Mouse (Mus musculus): ENCODE results near the gene Fkbp14. TPM values are rescaled to one million over a fixed set of nuclear protein-coding genes. Genes with fewer than 3 reads are reported as not detected.
A peak's percentile ranks its signal among the peaks of the same experiment; 100 is the strongest.

Gene Fkbp14
- total RNA-seq, 2 experiments from 2014 or later = 31.6 to 35.2 TPM

DNA sequence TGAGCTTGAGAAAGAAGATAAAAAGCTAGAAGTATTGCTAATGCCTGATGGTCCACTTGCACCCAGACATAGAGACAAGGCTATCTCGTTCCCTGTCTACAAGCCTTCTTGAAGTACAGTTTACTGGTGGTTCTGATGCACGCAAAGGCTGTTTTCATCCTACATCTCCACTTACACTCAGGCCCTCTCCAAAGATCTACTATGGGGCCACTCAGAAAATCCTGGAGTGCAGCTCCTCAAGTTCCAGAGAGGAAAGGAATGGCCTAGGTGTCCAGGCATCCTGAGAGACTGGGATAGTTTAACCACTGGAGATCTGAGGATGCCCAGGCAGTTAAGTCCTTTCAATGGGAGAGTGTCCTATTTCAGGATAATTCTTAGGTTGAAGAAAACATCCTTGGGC lies 6.4 kb downstream of the Fkbp14 start:
- DNase-seq (ENCODE audit: low spot score in 2 of 2) = no peak

DNA sequence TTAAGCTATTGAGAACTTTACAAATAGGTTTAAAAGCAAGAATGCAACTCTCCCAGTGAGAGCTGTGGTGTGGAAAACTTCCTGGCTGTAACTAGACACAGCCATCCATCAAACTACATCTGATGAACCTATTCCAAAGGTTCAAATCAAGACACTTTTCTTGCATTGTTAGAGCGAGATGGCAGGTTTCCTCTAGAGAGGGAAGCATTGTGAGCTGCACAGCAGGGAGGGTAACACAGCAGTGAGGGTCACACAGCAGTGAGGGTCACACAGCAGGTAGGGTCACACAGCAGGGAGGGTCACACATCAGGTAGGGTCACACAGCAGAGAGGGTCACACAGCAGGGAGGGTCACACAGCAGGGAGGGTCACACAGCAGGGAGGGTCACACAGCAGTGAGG lies 8.9 kb downstream of the Fkbp14 start:
- no peak for DNase-seq (ENCODE audit: low spot score in 2 of 2)

DNA sequence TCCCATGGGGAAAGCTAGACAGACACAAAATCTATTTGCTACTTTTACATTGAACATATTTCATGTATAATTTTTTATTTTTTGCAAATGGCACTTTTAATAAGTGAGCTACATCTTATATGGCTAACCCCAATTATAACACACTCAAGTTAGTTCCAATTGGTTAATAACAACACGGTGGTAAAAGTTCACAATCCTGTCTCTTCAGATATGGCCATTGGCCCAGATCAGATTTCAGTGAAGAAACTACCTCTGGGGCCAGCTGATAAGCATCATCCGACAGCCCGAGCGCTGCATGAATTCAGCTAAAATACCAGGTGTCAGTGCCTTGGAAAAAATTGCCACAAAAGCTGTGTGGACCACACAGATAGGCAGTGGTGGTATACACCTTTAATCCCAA lies 9.4 kb downstream of the Fkbp14 start:
- DNase-seq (ENCODE audit: low spot score in 2 of 2) = no peak

DNA sequence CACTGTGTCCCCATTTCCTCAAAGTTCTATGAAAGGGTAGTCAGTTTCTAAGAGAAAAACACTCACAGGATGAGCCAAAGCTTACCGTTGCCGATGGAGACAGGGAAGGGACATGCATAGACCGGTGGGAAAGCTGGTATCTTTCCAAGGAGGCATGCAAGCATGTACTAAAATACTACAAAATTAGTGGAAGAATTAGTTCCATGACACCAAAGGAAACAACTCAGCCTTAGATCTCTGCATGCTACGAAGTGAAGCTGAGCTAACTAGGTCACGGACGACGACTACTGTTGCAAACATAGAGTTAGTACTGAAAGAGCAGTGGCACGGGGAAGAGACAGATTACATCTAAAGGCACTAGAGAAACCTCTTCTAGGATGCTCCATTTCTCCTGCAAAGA lies 10.2 kb downstream of the Fkbp14 start:
- no peak for DNase-seq (ENCODE audit: low spot score in 2 of 2)

DNA sequence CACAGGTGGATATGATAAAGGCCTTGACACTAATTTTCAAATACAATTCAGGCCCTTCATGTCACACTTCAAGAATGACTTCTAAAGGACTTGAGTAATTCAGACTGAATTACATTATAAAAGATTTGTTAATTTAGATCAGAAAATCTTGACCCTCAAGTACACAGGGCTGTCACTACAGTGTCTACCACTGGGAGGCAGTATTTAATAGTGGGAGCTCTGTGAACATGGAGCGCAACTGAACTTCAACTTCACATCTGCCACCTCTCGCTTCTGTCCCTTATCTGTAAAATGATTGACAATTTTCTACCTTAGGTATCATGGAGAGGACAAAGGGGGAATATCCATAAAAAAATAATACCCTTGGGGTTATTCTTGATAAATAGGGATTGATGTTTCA lies 10.9 kb downstream of the Fkbp14 start:
- DNase-seq (ENCODE audit: low spot score in 2 of 2) = peak in 1 of 2 experiments; percentile 40

DNA sequence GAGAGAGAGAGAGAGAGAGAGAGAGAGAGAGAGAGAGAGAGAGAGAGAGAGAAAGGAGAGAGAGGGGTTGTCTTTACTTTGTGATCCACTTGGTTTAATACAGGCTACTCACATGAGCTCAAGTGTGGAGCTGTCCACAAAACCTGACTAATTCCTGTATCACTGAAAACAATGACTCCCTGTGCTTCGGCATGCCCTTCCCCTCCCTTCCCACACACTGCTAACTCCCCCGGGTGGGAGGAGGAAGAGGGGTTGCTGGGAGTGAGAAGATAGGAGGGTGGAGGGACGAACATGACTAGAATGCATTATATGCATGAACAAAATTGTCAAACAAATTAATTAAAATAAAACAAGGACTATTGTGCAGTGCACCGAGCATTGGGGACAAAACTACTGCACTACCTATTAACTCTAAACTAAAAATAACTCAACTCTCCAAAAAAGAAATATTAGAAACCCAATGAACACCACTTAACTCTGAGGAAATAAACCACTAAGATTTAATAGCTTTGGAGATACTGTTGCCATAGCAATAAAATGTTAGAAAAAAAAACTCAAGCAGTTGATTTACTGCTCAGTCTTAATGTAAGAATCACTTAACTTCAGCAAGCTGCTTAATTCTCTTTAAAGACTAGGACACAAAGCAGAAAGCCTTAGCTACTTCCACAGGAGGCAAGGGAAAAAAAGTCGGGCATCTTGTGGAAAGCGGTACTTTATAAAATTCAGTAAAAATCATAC lies 23.7 kb downstream of the Fkbp14 start:
- DNase-seq (ENCODE audit: low spot score in 2 of 2) = no peak

DNA sequence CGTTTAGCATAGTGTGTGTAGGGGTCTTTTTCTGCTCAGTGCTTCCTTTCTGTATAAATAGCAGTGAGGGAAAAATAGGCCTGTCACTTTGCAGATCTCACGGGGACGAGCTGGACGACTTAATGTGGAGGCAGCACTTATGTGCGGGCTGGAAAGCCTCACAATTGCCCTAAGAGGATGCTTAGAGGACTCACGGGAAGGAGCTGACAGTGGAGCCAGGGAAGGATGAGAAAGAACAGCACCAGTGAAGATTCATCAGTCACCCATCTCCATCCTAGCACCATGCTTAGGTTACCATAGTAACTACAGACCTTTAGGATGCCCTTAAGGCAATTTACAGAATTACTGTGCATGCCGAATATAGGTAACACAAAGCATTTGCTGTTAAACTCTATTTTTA lies 27.3 kb downstream of the Fkbp14 start:
- DNase-seq (ENCODE audit: low spot score in 2 of 2) = no peak

DNA sequence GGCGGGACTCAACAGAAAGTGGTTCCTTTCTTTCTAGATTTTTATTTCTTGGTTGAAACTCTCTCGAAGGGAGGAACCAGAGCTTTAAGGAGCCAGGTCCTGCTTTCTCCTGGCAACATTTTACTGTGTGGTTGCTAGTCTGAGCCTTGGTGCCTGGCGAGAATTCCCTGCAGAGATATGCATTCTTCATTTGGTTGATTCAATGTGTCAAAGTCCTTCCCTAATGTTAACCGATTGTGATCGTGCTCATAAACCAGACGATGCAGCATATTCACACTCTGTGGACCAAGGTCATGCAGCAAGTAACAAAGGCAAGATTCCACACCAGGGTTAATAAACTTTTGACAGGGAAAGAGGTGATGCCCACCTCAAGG lies 30.6 kb downstream of the Fkbp14 start:
- no peak for DNase-seq (ENCODE audit: low spot score in 2 of 2)

DNA sequence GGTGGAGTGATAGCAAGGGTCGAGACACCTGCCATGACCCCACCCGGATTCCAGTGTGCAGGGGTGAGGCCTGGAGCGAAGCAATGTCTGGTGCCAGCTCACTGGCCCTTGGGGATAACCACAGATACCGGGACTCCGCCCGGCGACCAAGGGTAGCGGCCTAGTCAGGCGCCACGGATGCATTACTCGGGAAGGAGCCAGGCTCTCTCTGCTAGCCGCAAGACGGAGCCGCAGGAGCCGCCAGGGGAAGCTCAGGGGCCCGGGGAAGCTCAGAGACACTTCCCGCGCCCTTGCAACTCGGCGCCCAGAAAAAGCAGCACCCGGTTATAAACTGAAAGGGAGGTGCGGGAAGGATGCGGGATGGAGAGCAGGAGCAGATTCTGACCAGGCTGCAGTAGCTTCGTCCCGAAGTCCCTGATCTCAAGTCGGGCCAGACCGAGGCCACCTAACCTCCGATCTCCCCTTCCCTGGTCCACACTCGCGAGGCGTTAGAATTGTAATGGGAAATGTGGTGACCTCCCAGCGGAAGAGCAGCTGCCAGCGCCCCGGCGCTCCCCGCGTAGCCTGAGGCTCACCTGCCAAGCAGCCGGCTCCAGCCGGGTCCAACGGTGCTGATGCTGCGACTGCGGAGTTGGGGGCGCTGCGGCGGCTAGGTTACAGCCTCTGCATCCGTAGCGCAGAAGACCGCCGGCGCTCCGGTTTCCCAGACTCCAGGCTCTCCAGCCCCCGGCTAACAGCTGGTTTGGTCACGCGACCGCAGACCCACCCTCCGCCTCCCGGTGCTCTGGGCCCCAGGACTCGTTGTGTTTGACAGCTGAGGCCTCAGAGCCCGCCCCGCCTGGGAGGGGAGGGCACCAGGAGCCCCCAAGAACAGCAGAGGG lies 31.2 kb downstream of the Fkbp14 start, which contains the start of gene Scrn1:
Gene Scrn1, minus strand, starts transcription at position 825 of the 881 bp plus-strand sequence.
- DNase-seq (ENCODE audit: low spot score in 2 of 2) = peak; percentile 42 to 73

DNA sequence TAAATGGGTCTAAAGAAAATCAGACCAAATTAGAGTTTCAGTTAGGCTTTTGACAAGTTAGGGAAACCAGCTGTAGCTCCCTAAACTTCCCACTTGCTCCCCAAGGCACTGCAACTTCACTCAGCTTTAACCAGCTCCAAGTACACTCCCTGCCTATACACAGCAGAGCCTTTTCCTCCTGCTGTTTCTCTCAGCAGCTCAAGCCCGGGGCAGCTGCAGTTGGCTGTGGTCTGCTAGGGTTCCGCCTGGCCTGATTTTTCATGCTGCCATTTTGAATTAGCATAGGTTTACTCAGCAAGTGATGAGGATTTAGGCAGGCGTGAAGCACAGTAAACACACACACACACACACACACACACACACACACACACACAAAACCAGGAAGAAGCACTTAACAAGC lies 32.1 kb downstream of the Fkbp14 start:
- no peak for DNase-seq (ENCODE audit: low spot score in 2 of 2)

DNA sequence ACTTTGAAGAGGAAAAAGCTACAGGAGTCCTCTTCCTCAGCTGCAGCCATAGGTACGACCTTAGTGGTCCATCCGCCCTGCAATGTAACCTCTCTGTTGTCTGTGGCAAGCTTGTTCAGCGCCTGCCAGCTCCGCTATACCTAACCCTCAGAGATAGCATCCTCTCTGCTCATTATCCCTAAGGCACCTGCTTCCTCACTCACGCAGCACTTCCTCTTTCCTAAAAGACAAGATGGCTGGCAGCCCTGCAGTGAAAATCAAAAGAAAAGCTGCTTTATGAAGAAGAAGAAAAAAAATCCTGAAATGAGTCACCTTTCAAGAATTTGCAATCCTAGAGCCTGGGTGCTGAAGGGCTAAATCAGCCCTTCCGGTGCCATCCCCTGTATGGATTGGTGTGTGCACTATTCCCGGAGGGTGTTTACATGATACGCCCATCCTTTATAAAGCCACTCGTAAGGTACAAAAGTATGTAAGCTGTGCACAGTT lies 32.6 kb downstream of the Fkbp14 start:
- no peak for DNase-seq (ENCODE audit: low spot score in 2 of 2)

DNA sequence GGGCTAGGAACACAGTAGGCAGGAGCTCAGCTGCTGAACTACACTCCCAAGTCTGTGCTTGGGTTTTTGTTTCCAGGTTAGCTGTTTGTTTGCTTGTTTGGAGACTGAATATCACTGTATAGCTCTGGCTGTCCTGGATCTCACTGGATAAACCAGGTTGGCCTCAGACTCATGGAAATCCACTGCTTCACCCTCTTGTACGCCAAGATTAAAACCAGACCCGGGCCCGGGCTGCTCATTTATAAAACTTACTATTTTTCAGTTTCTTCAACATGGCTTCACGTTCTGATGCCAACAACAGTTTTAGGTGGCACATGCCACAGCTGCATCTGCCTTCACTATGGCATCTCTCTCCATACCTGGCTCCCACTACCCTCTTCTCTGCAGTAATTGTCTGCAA lies 33.5 kb downstream of the Fkbp14 start:
- no peak for DNase-seq (ENCODE audit: low spot score in 2 of 2)

DNA sequence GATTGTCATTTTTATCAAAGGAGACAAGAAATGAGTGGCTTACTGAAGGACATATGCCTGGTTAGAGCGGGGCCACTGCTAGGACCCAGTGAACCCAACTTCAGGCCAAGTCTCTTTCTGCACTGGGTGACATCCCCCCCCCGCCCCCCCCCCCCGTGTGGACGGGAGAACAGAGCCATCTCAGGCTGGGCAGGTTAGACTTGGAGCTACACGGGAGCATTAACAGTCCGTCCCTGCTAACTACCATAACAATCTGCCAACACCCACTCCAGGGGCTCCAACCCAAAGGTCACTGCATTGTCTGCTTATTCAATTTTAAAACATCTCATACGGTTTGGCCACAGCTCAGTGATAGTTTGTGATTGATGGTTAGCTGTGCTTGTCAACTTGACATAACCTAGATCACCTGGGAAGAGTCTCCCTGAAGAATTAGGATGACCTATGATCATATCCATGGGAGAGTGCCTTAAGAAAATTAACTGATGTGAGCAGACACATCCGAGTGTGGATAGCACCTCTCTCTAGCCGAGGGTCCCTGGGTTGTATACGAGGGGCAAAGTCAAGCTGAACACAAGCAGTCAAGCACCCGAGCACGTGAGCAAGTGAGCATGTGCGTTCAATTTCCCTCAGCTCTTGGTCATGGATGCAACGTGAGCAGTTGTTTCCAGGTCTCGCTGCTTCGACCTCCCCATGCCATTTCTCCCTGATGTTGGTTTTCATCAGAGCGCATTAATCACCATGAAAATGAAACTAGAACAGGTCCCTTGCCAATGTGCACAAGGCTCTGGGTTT lies 34.9 kb downstream of the Fkbp14 start:
- no peak for DNase-seq (ENCODE audit: low spot score in 2 of 2)

DNA sequence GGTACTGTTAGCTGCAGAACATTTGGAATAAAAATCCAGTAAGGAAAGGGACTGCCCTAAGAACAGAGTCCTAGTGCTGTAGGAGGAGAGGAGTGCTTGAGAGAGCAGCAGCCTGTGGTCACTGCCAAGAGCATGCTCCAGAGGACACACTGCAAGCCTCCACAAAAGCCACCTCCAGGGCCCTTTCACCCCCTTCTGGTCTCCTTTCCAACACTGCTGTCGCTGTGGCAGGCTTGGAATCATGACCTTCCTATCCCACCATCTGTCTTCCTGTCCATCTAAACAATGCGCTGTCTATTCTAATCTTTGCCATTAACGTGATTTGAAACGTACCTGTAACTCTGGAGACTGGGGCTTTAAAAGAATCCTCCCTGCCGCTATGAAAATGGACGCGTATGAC lies 38.6 kb downstream of the Fkbp14 start:
- no peak for DNase-seq (ENCODE audit: low spot score in 2 of 2)

DNA sequence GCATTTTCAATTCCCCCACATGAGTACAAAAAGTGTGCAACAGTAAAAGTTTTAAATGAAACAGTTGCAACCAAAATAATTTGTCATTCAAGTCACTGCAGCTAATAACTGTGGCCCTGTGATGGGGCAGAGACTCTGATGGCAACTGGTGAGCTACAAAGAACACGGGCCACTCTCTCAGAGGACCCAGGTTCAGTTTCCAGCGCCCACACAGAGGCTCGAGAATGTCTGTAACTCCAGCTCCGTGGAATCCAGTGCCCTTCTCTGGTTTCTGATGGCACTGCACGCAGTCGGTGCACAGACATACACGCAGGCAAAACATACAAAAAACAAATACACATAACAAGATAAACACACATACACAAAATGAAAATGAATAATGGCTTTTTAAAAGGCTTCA lies 39.4 kb downstream of the Fkbp14 start:
- no peak for DNase-seq (ENCODE audit: low spot score in 2 of 2)

DNA sequence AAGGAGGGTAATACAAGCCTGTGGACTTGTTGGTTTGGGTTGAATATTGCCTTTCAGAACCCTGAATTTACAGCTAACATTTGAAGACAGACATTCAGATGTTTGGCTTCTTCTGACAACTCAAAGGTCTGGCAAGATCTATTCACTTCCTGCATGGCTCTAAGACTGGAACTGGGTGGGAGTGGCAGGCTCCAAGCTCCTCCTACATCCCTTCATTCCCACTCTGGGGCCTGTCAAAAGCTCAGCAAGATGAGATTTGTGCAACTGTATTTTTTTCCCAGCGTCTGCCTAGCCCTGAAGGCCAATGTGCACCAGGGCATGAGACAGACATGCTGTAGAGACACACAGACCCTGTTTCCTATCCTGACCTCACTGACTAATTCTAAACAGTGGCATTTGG lies 41.3 kb downstream of the Fkbp14 start:
- no peak for DNase-seq (ENCODE audit: low spot score in 2 of 2)

DNA sequence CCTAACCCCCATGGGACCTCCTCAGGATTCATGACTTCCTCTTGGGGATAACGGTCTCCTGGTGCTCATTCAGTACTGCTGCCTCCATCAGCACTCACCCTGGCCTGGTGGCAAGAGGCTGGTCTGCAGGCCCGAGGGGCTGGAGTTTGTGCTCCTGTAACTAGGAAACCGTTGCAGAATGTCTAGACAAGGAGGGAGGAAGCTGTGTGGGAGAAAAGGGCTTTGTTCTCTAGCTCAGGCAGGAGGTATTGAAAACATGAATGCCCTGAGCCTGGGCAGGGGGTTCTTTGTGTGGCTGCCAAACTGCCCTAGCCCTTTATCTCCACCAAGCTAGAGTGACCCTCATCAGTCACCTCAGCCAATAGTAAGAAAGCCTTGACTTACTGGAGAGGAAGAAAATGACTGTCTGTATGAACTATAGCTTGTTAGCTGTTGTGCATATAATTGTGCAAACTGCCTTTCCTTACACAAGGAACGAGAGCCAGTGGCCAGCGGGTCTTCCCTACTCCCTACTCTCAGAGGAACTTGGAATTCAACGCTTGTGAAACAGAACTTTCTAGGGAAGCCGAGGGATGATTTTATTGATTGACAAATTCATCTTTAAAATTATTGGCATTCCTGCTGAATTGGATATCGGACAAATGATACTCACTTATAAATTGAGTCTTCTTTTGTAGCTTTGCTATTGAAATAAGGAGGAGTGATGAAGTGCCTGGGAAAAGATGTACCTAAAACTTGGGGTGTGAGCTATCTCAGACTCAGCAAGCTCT lies 42.6 kb downstream of the Fkbp14 start:
- no peak for DNase-seq (ENCODE audit: low spot score in 2 of 2)

DNA sequence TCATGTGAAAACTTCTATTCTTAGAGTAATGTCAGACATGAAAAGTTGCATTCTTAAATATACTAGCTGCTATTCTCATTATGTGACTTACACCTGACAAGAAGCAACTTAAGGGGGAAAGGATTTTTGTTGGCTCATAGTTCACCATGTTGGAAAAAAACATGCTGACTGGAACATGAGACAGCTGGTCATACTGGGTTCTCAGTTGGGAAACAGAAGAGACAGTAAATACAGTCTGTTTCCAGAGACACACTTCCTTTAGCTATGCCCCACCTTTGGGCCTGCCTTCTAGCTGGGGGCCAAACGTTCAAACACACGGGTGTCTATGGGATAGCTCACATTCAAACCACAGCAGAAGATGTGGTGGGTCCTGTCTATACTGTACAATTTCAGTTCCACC lies 43.5 kb downstream of the Fkbp14 start:
- DNase-seq (ENCODE audit: low spot score in 2 of 2) = no peak

DNA sequence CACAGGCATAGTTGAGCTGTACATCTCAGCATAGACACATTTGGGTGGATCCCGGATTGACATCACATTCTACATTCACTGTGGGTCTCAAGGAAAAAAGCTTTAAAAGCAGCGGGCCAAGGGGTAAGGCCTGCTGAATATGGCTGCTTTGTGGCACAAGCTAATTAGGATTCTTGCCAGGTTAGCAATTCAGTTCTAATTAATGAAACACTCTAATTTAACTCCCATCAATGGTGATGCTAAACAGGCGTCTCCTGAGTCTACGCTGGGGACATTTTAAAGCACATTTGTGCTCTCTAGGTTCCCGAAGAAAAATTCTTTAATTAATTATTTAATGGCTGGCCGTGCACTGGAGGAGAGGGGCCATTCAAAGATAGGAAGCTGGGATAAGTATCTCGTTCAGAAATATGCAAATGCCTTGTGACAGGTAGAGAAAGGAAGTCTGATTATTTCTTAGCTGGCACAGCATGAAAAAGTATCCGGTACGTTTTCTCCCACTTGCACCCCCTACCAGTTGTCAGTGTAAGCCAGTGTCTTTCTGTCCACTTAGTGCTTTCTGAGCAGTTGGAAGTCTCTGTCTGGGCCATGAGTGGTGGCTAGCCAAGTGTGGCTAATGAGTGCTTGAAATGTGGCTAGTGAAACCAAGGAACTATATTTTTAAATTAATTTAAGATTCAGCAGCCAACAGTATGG lies 44.2 kb downstream of the Fkbp14 start:
- DNase-seq (ENCODE audit: low spot score in 2 of 2) = no peak

DNA sequence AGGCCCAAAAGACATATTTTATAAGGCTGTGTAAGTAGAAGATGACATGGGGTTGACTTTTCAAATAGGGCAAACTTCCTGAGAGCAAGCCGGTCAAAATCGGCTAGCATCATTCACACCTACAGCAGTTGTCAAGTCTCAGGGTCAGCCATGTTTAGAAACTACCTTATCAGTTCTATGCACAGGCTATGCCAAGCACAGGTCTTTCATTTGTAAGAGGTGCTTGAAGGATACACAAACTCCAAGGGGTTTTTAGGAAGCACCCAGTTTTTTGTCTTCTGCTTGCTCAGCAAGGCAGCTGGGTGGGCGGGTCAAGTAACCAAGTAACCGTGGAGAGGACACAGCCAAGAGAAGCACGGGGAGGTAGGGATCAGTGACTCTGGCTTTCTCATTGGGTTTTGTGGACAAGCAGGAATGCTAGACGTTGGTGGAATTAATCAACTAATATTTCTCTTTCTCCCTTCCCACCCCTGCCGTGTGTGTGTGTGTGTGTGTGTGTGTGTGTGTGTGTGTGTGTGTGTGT lies 46.2 kb downstream of the Fkbp14 start:
- no peak for DNase-seq (ENCODE audit: low spot score in 2 of 2)
